ENCODE assay signal across 18 mouse cellular contexts in genomic region chr17:48588674-48589073, GRCm38 (mm10).
DNase-seq lines count a peak whose midpoint lies in the region; ATAC-seq and TF ChIP-seq lines count a peak whose summit lies in the region.
"Had no signal": no experiment of that assay in that cellular context is flagged by ENCODE, and none has a peak within 500 bp of the region (broad histone marks: within the 10 kb centered on the region; RNA-seq: fewer than 3 reads in every experiment).

No protein-coding gene starts in this region.

- H3K27me3 ChIP-seq in forebrain, postnatal 0 days (ENCODE audit: insufficient read depth, low read length) = no peaks in the 10 kb centered on the region
- H3K27me3 ChIP-seq in forebrain, embryonic 15.5 days = no peaks in the 10 kb centered on the region
- H3K27me3 ChIP-seq in lung, embryonic 14.5 days (ENCODE audit: insufficient read depth, low read length) = no peaks in the 10 kb centered on the region
- H3K27me3 ChIP-seq in heart, embryonic 11.5 days (ENCODE audit: control insufficient read depth, insufficient read depth, low read length) = no peaks in the 10 kb centered on the region
- H3K27me3 ChIP-seq: embryonic facial prominence, embryonic 12.5 days had no signal

- WGBS in forebrain, postnatal 0 days = 49% methylated on average over 3 of the region's 3 CpGs
- WGBS in forebrain, embryonic 15.5 days = 59% methylated on average over 3 of the region's 3 CpGs
- 39% methylated on average over 3 of the region's 3 CpGs for WGBS in lung, embryonic 14.5 days
- WGBS in heart, embryonic 11.5 days (ENCODE audit: insufficient replicate concordance) = 32% methylated on average over 3 of the region's 3 CpGs

- no peak overlapping the region for H3K4me2 ChIP-seq in forebrain, postnatal 0 days (ENCODE audit: low read depth)
- no peak overlapping the region for H3K4me2 ChIP-seq in forebrain, embryonic 15.5 days (replicated peaks)
- H3K4me2 ChIP-seq in lung, embryonic 14.5 days = no peak overlapping the region
- no peak overlapping the region for H3K4me2 ChIP-seq in heart, embryonic 11.5 days
- H3K4me2 ChIP-seq: embryonic facial prominence, embryonic 12.5 days; liver, embryonic 15.5 days; midbrain, embryonic 12.5 days had no signal

- no peak overlapping the region for H3K27ac ChIP-seq in forebrain, postnatal 0 days (ENCODE audit: low read depth, low read length)
- no peak overlapping the region for H3K27ac ChIP-seq in forebrain, embryonic 15.5 days (replicated peaks)
- H3K27ac ChIP-seq in lung, embryonic 14.5 days (ENCODE audit: low read depth) = no peak overlapping the region
- no peak overlapping the region for H3K27ac ChIP-seq in heart, embryonic 11.5 days (ENCODE audit: low read depth, low read length)
- H3K27ac ChIP-seq: embryonic facial prominence, embryonic 12.5 days; hindbrain, embryonic 10.5 days; liver, embryonic 15.5 days; midbrain, embryonic 12.5 days had no signal

- H3K36me3 ChIP-seq in forebrain, postnatal 0 days (ENCODE audit: insufficient read depth) = no peaks in the 10 kb centered on the region
- no peaks in the 10 kb centered on the region for H3K36me3 ChIP-seq in forebrain, embryonic 15.5 days
- no peaks in the 10 kb centered on the region for H3K36me3 ChIP-seq in lung, embryonic 14.5 days (ENCODE audit: insufficient read depth)
- H3K36me3 ChIP-seq in heart, embryonic 11.5 days (ENCODE audit: control insufficient read depth, insufficient read depth, low read length) = no peaks in the 10 kb centered on the region
- H3K36me3 ChIP-seq: embryonic facial prominence, embryonic 12.5 days; G1E; hindbrain, embryonic 10.5 days; liver, embryonic 15.5 days; midbrain, embryonic 12.5 days had no signal

- no peak for ATAC-seq in forebrain, postnatal 0 days
- ATAC-seq in forebrain, embryonic 15.5 days (replicated peaks) = no peak
- no peak for ATAC-seq in lung, embryonic 14.5 days (ENCODE audit: insufficient read depth)
- ATAC-seq in heart, embryonic 11.5 days (replicated peaks; ENCODE audit: insufficient number of reproducible peaks, low FRiP score, low TSS enrichment) = no peak
- ATAC-seq: forebrain, embryonic 16.5 days had no signal

- TF ChIP-seq CTCF in forebrain, postnatal 0 days (IDR thresholded peaks at IDR 0.05; ENCODE audit: low read depth) = peak; percentile 41; the same call in 1 of the 2 replicates
- peak; percentile 55 for TF ChIP-seq CTCF in lung, embryonic 14.5 days (IDR thresholded peaks at IDR 0.05; ENCODE audit: low read depth)

- DNase-seq in forebrain, postnatal 0 days = peak; percentile 52
- DNase-seq in lung, embryonic 14.5 days = peak; percentile 69
- no peak for DNase-seq in lung, adult 18-20 months
- peak; percentile 61 for DNase-seq in ES-CJ7 (ENCODE audit: low read depth, low spot score)
- peak; percentile 31 for DNase-seq in mesoderm, embryonic 11.5 days (ENCODE audit: low read depth, low spot score)
- no peak for DNase-seq in adrenal gland, adult 8-10 months
- DNase-seq: adrenal gland, postnatal 14 days; cerebellum, adult 11 months; heart, adult 18-20 months; kidney, postnatal 14 days had no signal

- no peak overlapping the region for H3K4me3 ChIP-seq in forebrain, postnatal 0 days (ENCODE audit: low read depth, low read length)
- H3K4me3 ChIP-seq in forebrain, embryonic 15.5 days = no peak overlapping the region
- no peak overlapping the region for H3K4me3 ChIP-seq in lung, embryonic 14.5 days (ENCODE audit: low read depth, low read length)
- no peak overlapping the region for H3K4me3 ChIP-seq in heart, embryonic 11.5 days (ENCODE audit: low read depth, low read length)
- H3K4me3 ChIP-seq: embryonic facial prominence, embryonic 12.5 days; hindbrain, embryonic 10.5 days; liver, embryonic 15.5 days; midbrain, embryonic 12.5 days had no signal

- H3K9me3 ChIP-seq in forebrain, postnatal 0 days (ENCODE audit: low read length) = no peaks in the 10 kb centered on the region
- H3K9me3 ChIP-seq in forebrain, embryonic 15.5 days = no peaks in the 10 kb centered on the region
- H3K9me3 ChIP-seq in lung, embryonic 14.5 days (ENCODE audit: low read depth, low read length) = no peaks in the 10 kb centered on the region; the same call in 1 of the 2 replicates
- H3K9me3 ChIP-seq in heart, embryonic 11.5 days (replicated peaks; ENCODE audit: control insufficient read depth, low read length) = no peaks in the 10 kb centered on the region
- H3K9me3 ChIP-seq: embryonic facial prominence, embryonic 12.5 days; hindbrain, embryonic 10.5 days; liver, embryonic 15.5 days had no signal

- no peaks in the 10 kb centered on the region for H3K4me1 ChIP-seq in forebrain, postnatal 0 days (ENCODE audit: insufficient read depth)
- peaks cover 8% of the 10 kb centered on the region for H3K4me1 ChIP-seq in forebrain, embryonic 15.5 days
- H3K4me1 ChIP-seq in lung, embryonic 14.5 days (ENCODE audit: insufficient read depth) = 0 out of 2 replicates have a peak, but pooled peaks cover 5% of the 10 kb centered on the region
- no peaks in the 10 kb centered on the region for H3K4me1 ChIP-seq in heart, embryonic 11.5 days (ENCODE audit: control insufficient read depth, insufficient read depth, low read length)
- H3K4me1 ChIP-seq: embryonic facial prominence, embryonic 12.5 days; liver, embryonic 15.5 days had no signal

- H3K9ac ChIP-seq in forebrain, postnatal 0 days = no peak overlapping the region
- no peak overlapping the region for H3K9ac ChIP-seq in forebrain, embryonic 15.5 days (replicated peaks)
- no peak overlapping the region for H3K9ac ChIP-seq in lung, embryonic 14.5 days
- no peak overlapping the region for H3K9ac ChIP-seq in heart, embryonic 11.5 days (ENCODE audit: low read depth, low read length)
- H3K9ac ChIP-seq: embryonic facial prominence, embryonic 12.5 days; liver, embryonic 15.5 days; midbrain, embryonic 12.5 days had no signal

Comparison
In these comparisons a context has a peak if more than half of its experiments do, and no peak if none do; other contexts are left out.
1. DNase-seq: peak in forebrain, postnatal 0 days (single experiment), lung, embryonic 14.5 days (single experiment), ES-CJ7 (single experiment) and mesoderm, embryonic 11.5 days (single experiment); none in lung, adult 18-20 months (0 of 2) and adrenal gland, adult 8-10 months (single experiment).